Mouse (Mus musculus): Measurements from ENCODE around the gene Usp49. TPM values are rescaled to one million over a fixed set of nuclear protein-coding genes. Genes with fewer than 3 reads are reported as not detected.

Usp49 gene
- polyA plus RNA-seq, 2 experiments, result 5.0 to 17.6 TPM

DNA sequence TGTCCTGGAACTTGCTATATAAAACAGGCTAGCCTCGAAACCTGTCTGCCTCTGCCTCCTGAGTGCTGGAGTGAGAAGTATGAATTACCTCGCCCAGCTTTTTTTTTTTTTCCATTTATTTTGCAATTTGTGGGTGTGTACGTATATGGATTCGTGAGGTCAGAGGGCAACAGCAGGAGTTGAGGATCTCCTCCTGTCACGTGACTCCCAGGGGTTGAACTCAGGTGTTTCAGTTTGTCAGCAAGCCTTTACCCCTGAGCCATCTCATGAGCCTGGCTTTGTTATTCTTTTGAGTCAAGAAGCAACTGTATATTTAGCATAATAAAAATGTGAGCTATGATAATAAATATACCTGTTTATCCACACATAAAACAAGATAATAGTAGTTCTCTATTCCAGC, 25.2 kb downstream of the Usp49 start:
- Histone ChIP-seq H3K4me2 (replicated peaks; ENCODE audit: low read depth, low read length, severe bottlenecking) (no peak overlapping the region), H3K27me3 (ENCODE audit: control insufficient read depth, insufficient read depth, low read length) (no peaks in the 10 kb centered on the region), H3K9ac (ENCODE audit: low read depth, low read length, severe bottlenecking) (no peak overlapping the region), H3K36me3 (ENCODE audit: control insufficient read depth, insufficient read depth, low read length) (peaks cover 12% of the 10 kb centered on the region; the same call in 1 of the 2 replicates), H3K4me3 (replicated peaks; ENCODE audit: low read length) (no peak overlapping the region), H3K27ac (replicated peaks; ENCODE audit: low read depth, low read length) (no peak overlapping the region), H3K9me3 (ENCODE audit: control insufficient read depth, low read length) (no peaks in the 10 kb centered on the region), H3K4me1 (ENCODE audit: control insufficient read depth, insufficient read depth, low read length) (no peaks in the 10 kb centered on the region)
- ATAC-seq (ENCODE audit: low FRiP score, low read depth) (no peak), DNase-seq (ENCODE audit: low spot score) (no peak)
- no peak for TF ChIP-seq POLR2A (IDR thresholded peaks at IDR 0.05; ENCODE audit: borderline replicate concordance, extremely low read depth, insufficient read depth, insufficient read length)
- 82% methylated on average over 5 of the region's 5 CpGs for WGBS

DNA sequence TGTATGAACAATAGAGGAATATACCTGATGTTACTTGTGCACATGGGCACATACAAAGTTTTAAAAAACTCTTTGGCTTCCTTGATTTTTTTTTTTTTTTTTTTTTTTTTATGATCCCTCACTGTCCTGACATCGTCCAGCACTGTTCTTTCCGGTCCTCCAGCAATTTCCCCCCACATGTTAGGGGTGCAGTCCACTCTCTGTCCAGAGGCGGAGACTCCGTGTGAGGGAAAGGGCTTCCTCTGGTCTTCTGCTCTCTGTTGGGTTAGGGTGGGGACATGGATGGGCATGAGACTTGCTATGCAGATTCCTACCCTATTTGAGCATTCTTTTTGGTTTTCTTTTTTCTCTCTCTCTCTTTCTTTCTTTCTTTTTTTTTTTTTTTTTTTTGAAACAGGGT, 27.4 kb downstream of the Usp49 start:
- WGBS, result 82% methylated on average over 4 of the region's 4 CpGs
- ATAC-seq (ENCODE audit: low FRiP score, low read depth) (no peak), DNase-seq (ENCODE audit: low spot score) (no peak)
- Histone ChIP-seq H3K36me3 (ENCODE audit: control insufficient read depth, insufficient read depth, low read length) (peaks cover 10% of the 10 kb centered on the region; the same call in 1 of the 2 replicates), H3K9me3 (ENCODE audit: control insufficient read depth, low read length) (no peaks in the 10 kb centered on the region), H3K4me1 (ENCODE audit: control insufficient read depth, insufficient read depth, low read length) (no peaks in the 10 kb centered on the region), H3K27ac (replicated peaks; ENCODE audit: low read depth, low read length) (no peak overlapping the region), H3K4me2 (replicated peaks; ENCODE audit: low read depth, low read length, severe bottlenecking) (no peak overlapping the region), H3K9ac (ENCODE audit: low read depth, low read length, severe bottlenecking) (no peak overlapping the region), H3K4me3 (replicated peaks; ENCODE audit: low read length) (no peak overlapping the region), H3K27me3 (ENCODE audit: control insufficient read depth, insufficient read depth, low read length) (no peaks in the 10 kb centered on the region)
- no peak for TF ChIP-seq POLR2A (IDR thresholded peaks at IDR 0.05; ENCODE audit: borderline replicate concordance, extremely low read depth, insufficient read depth, insufficient read length)

DNA sequence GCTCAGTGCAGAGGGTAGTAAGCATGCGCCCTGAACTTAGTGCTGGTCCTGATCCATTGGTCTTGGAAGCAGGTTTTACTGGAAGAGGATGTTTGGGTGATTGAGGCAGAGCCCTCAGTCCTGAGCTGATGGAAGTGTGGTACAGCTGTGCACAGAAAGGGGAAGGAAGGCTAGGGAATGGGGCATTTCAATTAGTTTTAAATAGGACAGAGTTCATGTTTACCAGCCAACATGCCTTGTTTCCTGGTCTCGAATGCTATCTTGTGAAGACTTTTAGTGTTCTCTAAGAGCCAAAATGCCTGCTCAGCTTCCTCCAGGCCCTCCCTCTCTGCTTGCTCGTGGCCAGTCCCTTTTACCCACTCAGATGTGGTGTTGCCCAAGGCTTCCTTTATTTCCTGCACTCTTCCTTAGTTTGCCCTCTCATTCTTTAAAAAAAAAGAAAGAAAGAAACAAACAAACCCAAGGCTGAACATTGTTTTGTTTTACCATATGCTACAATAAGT, 28.3 kb downstream of the Usp49 start:
- Histone ChIP-seq H3K27me3 (ENCODE audit: control insufficient read depth, insufficient read depth, low read length) (no peaks in the 10 kb centered on the region), H3K4me2 (replicated peaks; ENCODE audit: low read depth, low read length, severe bottlenecking) (no peak overlapping the region), H3K4me3 (replicated peaks; ENCODE audit: low read length) (no peak overlapping the region), H3K9me3 (ENCODE audit: control insufficient read depth, low read length) (no peaks in the 10 kb centered on the region), H3K4me1 (ENCODE audit: control insufficient read depth, insufficient read depth, low read length) (no peaks in the 10 kb centered on the region), H3K27ac (replicated peaks; ENCODE audit: low read depth, low read length) (no peak overlapping the region), H3K36me3 (ENCODE audit: control insufficient read depth, insufficient read depth, low read length) (peaks cover 8% of the 10 kb centered on the region; the same call in 1 of the 2 replicates), H3K9ac (ENCODE audit: low read depth, low read length, severe bottlenecking) (no peak overlapping the region)
- DNase-seq (ENCODE audit: low spot score), result no peak
- no peak for TF ChIP-seq POLR2A (IDR thresholded peaks at IDR 0.05; ENCODE audit: borderline replicate concordance, extremely low read depth, insufficient read depth, insufficient read length)
- 83% methylated on average over 3 of the region's 3 CpGs for WGBS
- no peak for ATAC-seq (ENCODE audit: low FRiP score, low read depth)

DNA sequence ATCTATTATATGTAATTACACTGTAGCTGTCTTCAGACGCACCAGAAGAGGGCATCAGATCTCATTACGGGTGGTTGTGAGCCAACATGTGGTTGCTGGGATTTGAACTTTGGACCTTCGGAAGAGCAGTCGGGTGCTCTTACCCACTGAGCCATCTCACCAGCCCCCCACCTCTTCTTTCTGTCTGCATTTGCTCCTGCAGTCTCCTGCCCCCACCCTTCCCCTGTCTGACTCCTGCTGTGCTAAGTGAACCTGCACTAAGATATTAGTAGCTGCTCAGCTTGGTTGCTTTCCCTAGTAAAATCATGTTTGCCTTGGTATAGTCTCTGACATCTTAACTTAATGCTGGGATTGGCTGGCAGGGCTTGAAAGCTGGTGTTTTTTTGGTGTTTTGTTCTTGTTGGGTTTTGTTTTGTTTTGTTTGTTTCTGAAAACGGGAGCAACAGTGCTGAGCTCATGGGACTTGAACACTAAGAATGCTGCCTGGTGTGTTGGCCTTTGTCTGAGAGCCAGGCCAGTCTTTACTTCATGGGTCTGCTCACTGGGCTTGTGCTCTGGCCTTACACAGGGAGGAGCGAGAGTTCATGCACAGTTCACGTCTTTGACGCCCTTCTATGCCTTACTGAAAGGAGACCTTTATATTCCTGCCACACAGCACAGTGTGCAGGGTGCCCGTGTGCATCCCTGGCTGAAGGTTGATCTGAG, 32.7 kb downstream of the Usp49 start:
- DNase-seq (ENCODE audit: low spot score) (no peak), ATAC-seq (ENCODE audit: low FRiP score, low read depth) (no peak)
- WGBS, result 73% methylated on average over 9 of the region's 9 CpGs
- no peaks in the 10 kb centered on the region for H3K9me3 ChIP-seq (ENCODE audit: control insufficient read depth, low read length)
- no peak for TF ChIP-seq POLR2A (IDR thresholded peaks at IDR 0.05; ENCODE audit: borderline replicate concordance, extremely low read depth, insufficient read depth, insufficient read length)
- no peaks in the 10 kb centered on the region for H3K4me1 ChIP-seq (ENCODE audit: control insufficient read depth, insufficient read depth, low read length)
- no peak overlapping the region for H3K27ac ChIP-seq (replicated peaks; ENCODE audit: low read depth, low read length)
- H3K9ac ChIP-seq (ENCODE audit: low read depth, low read length, severe bottlenecking), result no peak overlapping the region
- no peak overlapping the region for H3K4me2 ChIP-seq (replicated peaks; ENCODE audit: low read depth, low read length, severe bottlenecking)
- no peaks in the 10 kb centered on the region for H3K27me3 ChIP-seq (ENCODE audit: control insufficient read depth, insufficient read depth, low read length)
- 0 out of 2 replicates have a peak, but pooled peaks cover 4% of the 10 kb centered on the region for H3K36me3 ChIP-seq (ENCODE audit: control insufficient read depth, insufficient read depth, low read length)
- no peak overlapping the region for H3K4me3 ChIP-seq (replicated peaks; ENCODE audit: low read length)

DNA sequence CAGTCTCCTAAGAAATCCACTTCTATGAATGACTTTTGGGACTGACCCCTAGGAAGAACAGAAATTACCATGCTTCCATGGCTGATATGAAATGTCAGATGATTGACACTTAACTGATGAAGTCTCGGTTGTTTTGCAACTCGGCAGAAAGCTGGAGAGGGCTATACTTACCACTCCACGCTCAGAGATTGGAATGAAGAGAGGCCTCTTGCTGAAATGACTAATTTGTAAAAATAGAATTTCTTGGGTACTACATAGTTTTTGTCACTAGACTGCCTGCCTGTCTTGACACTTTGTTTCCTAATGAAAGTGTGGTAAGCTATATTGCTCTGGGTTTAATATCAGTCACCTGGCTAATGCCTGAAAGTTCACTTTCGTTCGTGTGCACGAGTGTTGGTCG, 34.0 kb downstream of the Usp49 start:
- H3K4me3 ChIP-seq (replicated peaks; ENCODE audit: low read length), result no peak overlapping the region
- H3K9me3 ChIP-seq (ENCODE audit: control insufficient read depth, low read length), result no peaks in the 10 kb centered on the region
- 89% methylated on average over 7 of the region's 7 CpGs for WGBS
- H3K27me3 ChIP-seq (ENCODE audit: control insufficient read depth, insufficient read depth, low read length), result no peaks in the 10 kb centered on the region
- H3K4me1 ChIP-seq (ENCODE audit: control insufficient read depth, insufficient read depth, low read length), result no peaks in the 10 kb centered on the region
- 0 out of 2 replicates have a peak, but pooled peaks cover 4% of the 10 kb centered on the region for H3K36me3 ChIP-seq (ENCODE audit: control insufficient read depth, insufficient read depth, low read length)
- H3K9ac ChIP-seq (ENCODE audit: low read depth, low read length, severe bottlenecking), result no peak overlapping the region
- DNase-seq (ENCODE audit: low spot score) (no peak), ATAC-seq (ENCODE audit: low FRiP score, low read depth) (no peak)
- TF ChIP-seq POLR2A (IDR thresholded peaks at IDR 0.05; ENCODE audit: borderline replicate concordance, extremely low read depth, insufficient read depth, insufficient read length), result no peak
- H3K4me2 ChIP-seq (replicated peaks; ENCODE audit: low read depth, low read length, severe bottlenecking), result no peak overlapping the region
- no peak overlapping the region for H3K27ac ChIP-seq (replicated peaks; ENCODE audit: low read depth, low read length)

Data from limb, embryonic 14.5 days (tissue).